Mouse (Mus musculus) bone marrow, adult 2 months (tissue): ENCODE measurements around the gene Msln.

Source experiments
- CTCF ChIP-seq: fragments of 200-500 bp; IDR thresholded peaks from 2 replicates; pipeline ENCODE4 v1.5.1; 2011; ENCODE audit warnings: low read length, control low read depth; ENCODE audit not compliant: control insufficient read depth, insufficient read depth
- POLR2A ChIP-seq: fragments of 200-500 bp; IDR thresholded peaks from 2 replicates; pipeline ENCODE4 v1.6.1; 2011; ENCODE audit warnings: low read depth, mild to moderate bottlenecking, control low read depth, low read length, borderline replicate concordance; ENCODE audit not compliant: control insufficient read depth

GRCm38 (mm10) chr17:25709994-25710393 lies 44.2 kb downstream of the Msln start:
- TF ChIP-seq CTCF (no peak), POLR2A (no peak)
